Mouse (Mus musculus): ENCODE data around the gene Neurl1a.

DNA sequence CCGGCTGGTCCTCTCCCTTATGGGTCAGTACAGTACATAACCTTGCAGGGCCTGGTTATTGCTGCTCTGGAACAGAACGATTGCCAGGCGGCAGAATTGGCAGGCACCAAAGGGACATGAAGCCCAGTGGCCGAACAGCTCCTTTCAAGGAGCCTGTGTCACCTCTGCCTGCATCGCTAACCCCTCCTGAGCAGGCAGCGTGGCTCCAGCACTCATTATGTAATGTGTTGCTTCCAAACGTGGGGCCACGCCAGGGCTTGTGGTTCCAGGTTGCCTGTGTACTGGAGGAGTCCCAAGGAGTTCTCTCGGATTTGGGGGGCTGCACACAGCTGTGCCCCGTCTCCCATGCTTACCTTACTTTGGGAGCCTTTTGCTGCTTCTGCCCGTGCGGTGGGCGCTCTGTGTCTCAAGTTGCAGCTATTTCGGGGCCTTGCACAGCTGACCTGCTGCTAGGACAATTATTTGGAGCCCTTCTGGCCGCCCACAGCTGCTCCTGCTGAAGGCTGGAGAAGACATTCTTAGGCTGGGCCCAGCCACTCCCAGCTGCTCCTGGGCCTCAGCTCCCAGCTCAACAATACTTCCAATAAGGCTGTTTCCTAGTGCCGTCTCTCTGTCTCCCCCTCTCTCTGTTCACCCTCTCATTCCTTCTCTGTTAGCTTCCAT lies 70.4 kb downstream of the Neurl1a start:
- TF ChIP-seq POLR2A (IDR thresholded peaks at IDR 0.05; ENCODE audit: extremely low read depth, insufficient read depth, low read length) = no peak
- TF ChIP-seq CTCF (IDR thresholded peaks at IDR 0.05; ENCODE audit: low read depth, low read length) = no peak

All from liver, adult 2 months (tissue).